Mouse (Mus musculus) embryonic facial prominence, embryonic 14.5 days (tissue): ENCODE results near the gene Maoa. TPM values are rescaled to one million over a fixed set of nuclear protein-coding genes. Genes with fewer than 3 reads are reported as not detected.

Source experiments
- ATAC-seq: fragments of 200-750 bp; cut with Nextera tagmentation; 2 replicates; pipeline ENCODE4 v1.8.0; 2017; ENCODE audit warnings: low read depth, moderate number of reproducible peaks, moderate TSS enrichment
- DNase-seq: peaks from one replicate; pipeline ENCODE4 v3.0.0-alpha.2; 2015; ENCODE audit warnings: low spot score
- H3K27ac ChIP-seq: fragments of 300-500 bp; sonication (generic); replicated peaks from 2 replicates; pipeline ENCODE4 v1.5.1; 2014; ENCODE audit warnings: low read depth, mild to moderate bottlenecking, low read length, moderate library complexity
- H3K27me3 ChIP-seq: fragments of 300-500 bp; sonication (generic); replicated peaks from 2 replicates; pipeline ENCODE4 v1.6.1; 2014; ENCODE audit warnings: low read length; ENCODE audit not compliant: control insufficient read depth, insufficient read depth
- H3K36me3 ChIP-seq: fragments of 300-500 bp; sonication (generic); 2 replicates; pipeline ENCODE4 v1.6.1; 2014; ENCODE audit warnings: low read length, mixed read lengths; ENCODE audit not compliant: control insufficient read depth, insufficient read depth
- H3K4me1 ChIP-seq: fragments of 300-500 bp; sonication (generic); 2 replicates; pipeline ENCODE4 v1.6.1; 2014; ENCODE audit warnings: antibody characterized with exemption, low read length; ENCODE audit not compliant: control insufficient read depth, insufficient read depth
- H3K4me2 ChIP-seq: fragments of 300-500 bp; sonication (generic); 2 replicates; pipeline ENCODE4 v1.6.1; 2014; ENCODE audit warnings: low read depth, mild to moderate bottlenecking, low read length, moderate library complexity, mixed read lengths
- H3K4me3 ChIP-seq: fragments of 300-500 bp; sonication (generic); 2 replicates; pipeline ENCODE4 v1.5.1; 2014; ENCODE audit warnings: low read depth, mild to moderate bottlenecking, low read length
- H3K9ac ChIP-seq: fragments of 300-500 bp; sonication (generic); 2 replicates; pipeline ENCODE4 v1.6.1; 2014; ENCODE audit warnings: low read depth, mild to moderate bottlenecking, low read length, moderate library complexity, mixed read lengths
- H3K9me3 ChIP-seq: fragments of 300-500 bp; sonication (generic); 2 replicates; pipeline ENCODE4 v1.6.1; 2016; ENCODE audit warnings: low read length; ENCODE audit not compliant: control insufficient read depth
- WGBS: fragments of 180-500 bp; shearing (Covaris S2); extraction: QIAGEN DNeasy Blood & Tissue Kit; methylation state at CpG from one replicate; pipeline ENCODE4 v1.1.7; 2014; 5-methylcytosine and 5-hydroxymethylcytosine counted together
- polyA plus RNA-seq: library from polyadenylated mRNA; unstranded; fragments of >200 nt; fragmentation: Nextera tagmentation; extraction: Ambion mirVana; gene quantifications from 2 replicates; pipeline ENCODE4 v1.2.1, GENCODE M21; 2014

The Maoa gene
- 14.3 and 16.3 TPM in 2 replicates for polyA plus RNA-seq

- peak within 1 kb of the TSS; percentile 77 for H3K4me2 ChIP-seq
- H3K27ac ChIP-seq, result peak within 1 kb of the TSS; percentile 81
These were observed at the start of gene Maoa for GRCm38 (mm10) chrX:16619034-16619929. Gene Maoa, plus strand, starts transcription at chrX:16619698.

DNA sequence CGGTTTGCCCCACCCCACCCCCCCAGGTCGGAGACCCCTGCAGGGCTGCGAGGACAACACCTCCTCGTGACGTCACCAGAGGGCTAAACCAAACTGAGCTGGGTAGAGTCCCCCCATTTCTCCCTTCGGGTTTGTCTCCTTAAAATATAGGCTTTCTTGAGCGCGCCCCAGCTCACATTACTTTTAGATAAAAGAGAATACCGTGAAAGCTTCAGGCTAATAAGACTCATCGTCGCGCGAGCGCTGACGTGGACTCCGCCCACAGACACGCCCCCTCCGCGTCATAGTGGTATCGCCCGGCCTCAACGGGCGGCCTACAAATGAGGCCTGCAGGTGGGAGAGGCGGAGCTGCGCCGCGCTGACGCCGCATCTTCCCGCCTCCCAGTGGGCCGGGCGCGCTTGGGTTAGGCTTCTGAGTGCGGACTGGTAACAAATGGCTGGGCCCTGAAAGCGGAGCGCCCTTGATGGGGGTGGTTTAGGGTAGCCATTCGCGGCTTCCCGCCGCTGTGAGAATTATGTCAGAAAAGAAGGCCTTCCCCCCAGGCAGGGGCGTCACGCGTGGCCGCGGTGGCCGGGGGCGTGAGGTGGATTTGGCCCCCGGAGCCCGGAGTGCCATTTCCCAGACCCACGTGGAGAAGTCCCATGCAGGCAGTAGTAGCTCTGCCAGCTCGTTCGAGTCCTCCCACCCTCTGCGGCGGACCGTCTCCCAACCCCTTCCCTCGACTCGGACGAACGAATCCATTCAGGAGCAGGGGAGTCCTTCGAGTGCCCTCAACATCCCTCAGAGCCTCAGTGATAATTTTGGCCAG, 1.1 kb upstream of the Maoa start:
- H3K4me2 ChIP-seq, result peak overlapping the region; percentile 77
- H3K27me3 ChIP-seq, result no peaks in the 10 kb centered on the region
- no peaks in the 10 kb centered on the region for H3K9me3 ChIP-seq
- no peaks in the 10 kb centered on the region for H3K36me3 ChIP-seq
- WGBS, result 9% methylated on average over 31 of the region's 60 CpGs
- H3K9ac ChIP-seq, result peak overlapping the region; percentile 63
- H3K4me1 ChIP-seq, result no peaks in the 10 kb centered on the region
- peak overlapping the region; percentile 47 for H3K4me3 ChIP-seq
- peak; percentile 95 for ATAC-seq
- peak; percentile 93 for DNase-seq
- peak overlapping the region; percentile 81 for H3K27ac ChIP-seq

More at GRCm38 (mm10) chrX:16619034-16619929, at the start of gene Maoa:
- WGBS, result 18% methylated on average over 33 of the region's 33 CpGs
- Histone ChIP-seq H3K9me3 (no peaks in the 10 kb centered on the region), H3K9ac (peak within 1 kb of the TSS; percentile 66), H3K4me1 (no peaks in the 10 kb centered on the region), H3K27me3 (no peaks in the 10 kb centered on the region), H3K4me3 (peak within 1 kb of the TSS; percentile 47), H3K36me3 (no peaks in the 10 kb centered on the region)
- ATAC-seq (peak; percentile 93), DNase-seq (peak; percentile 95)

DNA sequence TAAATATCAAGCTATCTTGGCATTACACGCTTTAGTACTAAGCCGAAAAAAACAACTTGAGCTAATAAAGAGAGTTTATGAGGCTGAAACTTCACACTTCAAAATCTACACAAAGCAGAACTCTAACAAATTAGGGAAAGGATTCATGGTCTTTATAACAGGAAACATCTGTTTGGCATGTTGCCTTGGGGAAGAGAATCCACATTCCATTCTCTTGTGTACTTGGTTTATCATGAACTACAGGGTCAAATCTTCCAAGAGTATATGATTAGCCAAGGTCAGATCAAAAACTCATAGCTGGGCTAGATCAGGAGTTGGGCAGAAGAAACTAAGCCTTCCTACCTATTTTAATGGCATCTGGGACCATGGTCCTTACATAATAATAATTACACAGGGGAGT, 37.0 kb downstream of the Maoa start:
- H3K36me3 ChIP-seq, result no peaks in the 10 kb centered on the region
- H3K9ac ChIP-seq, result no peak overlapping the region
- ATAC-seq (no peak), DNase-seq (peak; percentile 53)
- H3K4me1 ChIP-seq, result no peaks in the 10 kb centered on the region
- no peaks in the 10 kb centered on the region for H3K27me3 ChIP-seq
- H3K27ac ChIP-seq, result no peak overlapping the region
- H3K4me2 ChIP-seq, result no peak overlapping the region
- 61% methylated on average over 2 of the region's 2 CpGs for WGBS
- no peaks in the 10 kb centered on the region for H3K9me3 ChIP-seq
- H3K4me3 ChIP-seq, result no peak overlapping the region

DNA sequence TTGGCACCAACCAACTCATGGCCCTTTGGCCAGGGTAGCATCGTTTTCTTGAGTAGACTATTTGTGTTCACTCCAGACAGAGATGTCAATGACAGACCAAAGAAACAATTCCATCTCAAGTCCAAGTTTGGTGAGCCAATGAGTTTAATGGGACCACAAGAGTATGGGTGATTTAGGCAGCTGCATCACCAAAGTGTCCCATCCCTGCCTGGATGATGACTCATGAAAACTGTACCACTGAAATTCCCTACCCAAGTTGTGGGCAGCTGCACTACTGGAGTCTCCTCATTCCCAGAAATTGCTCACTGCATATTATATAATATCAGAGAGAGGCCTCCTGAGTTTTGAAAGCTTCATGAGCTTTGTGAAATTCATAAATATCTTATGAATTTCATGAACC, 86.6 kb downstream of the Maoa start:
- no peak overlapping the region for H3K27ac ChIP-seq
- ATAC-seq (no peak), DNase-seq (no peak)
- H3K9ac ChIP-seq, result no peak overlapping the region
- H3K27me3 ChIP-seq, result no peaks in the 10 kb centered on the region
- no peaks in the 10 kb centered on the region for H3K9me3 ChIP-seq
- no peak overlapping the region for H3K4me3 ChIP-seq
- no peak overlapping the region for H3K4me2 ChIP-seq
- no peaks in the 10 kb centered on the region for H3K36me3 ChIP-seq
- 74% methylated on average over 1 of the region's 1 CpGs for WGBS
- no peaks in the 10 kb centered on the region for H3K4me1 ChIP-seq

DNA sequence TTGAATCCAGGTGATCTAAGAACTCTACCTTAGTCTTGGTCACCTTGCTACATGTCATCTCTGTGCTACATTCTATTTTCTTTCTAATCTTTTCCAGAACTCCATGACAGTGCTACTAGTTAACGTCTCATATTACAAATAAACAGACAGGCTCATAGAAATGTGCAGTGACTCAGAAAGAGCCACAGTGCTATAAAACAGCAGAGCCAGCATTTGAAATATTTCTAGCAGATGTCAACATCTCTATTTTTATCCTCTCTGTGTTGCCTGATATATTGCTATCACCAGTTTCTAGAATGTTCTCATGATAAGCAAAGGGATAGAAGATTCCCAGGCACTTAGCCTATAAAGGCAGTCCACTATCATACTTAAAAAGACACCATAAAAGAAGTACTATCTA, 94.5 kb downstream of the Maoa start:
- Histone ChIP-seq H3K4me1 (no peaks in the 10 kb centered on the region), H3K4me3 (no peak overlapping the region), H3K9ac (no peak overlapping the region), H3K4me2 (no peak overlapping the region), H3K36me3 (no peaks in the 10 kb centered on the region), H3K27me3 (no peaks in the 10 kb centered on the region), H3K27ac (no peak overlapping the region), H3K9me3 (no peaks in the 10 kb centered on the region)
- 59% methylated on average over 1 of the region's 1 CpGs for WGBS
- no peak for ATAC-seq
- no peak for DNase-seq

Other genes with a start within 250 kb of the Maoa start
- gene Cypt1, start 96.8 kb upstream of the Maoa start, polyA plus RNA-seq, result not detected in 2 replicates
- 17.1 and 17.8 TPM in 2 replicates for gene Maob, start 197.7 kb downstream of the Maoa start, polyA plus RNA-seq